Mouse (Mus musculus): ENCODE results near the gene Rln3. TPM values are rescaled to one million over a fixed set of nuclear protein-coding genes. Genes with fewer than 3 reads are reported as not detected.
A peak's percentile ranks its signal among the peaks of the same experiment; 100 is the strongest.

Gene Rln3
- polyA plus RNA-seq, 1 experiment from 2014 or later, result 1.0 TPM

GRCm38 (mm10) chr8:84065037-84065436 lies 20.2 kb upstream of the Rln3 start, which contains the start of gene Gm10643:
Gene Gm10643 (minus strand): TSS chr8:84065137.
- WGBS, result 100% methylated on average over 1 of the region's 1 CpGs
- peak within 1 kb of the TSS; percentile 84 for H3K4me2 ChIP-seq

GRCm38 (mm10) chr8:84063861-84064610 lies 19.2 kb upstream of the Rln3 start:
- no peaks in the 10 kb centered on the region for H3K27me3 ChIP-seq (replicated peaks)
- no peak overlapping the region for H3K4me3 ChIP-seq (replicated peaks)
- no peak for ATAC-seq (ENCODE audit: low FRiP score)
- H3K4me1 ChIP-seq, result peaks cover 25% of the 10 kb centered on the region
- WGBS, result 73% methylated on average over 8 of the region's 8 CpGs
- no peak overlapping the region for H3K9ac ChIP-seq (replicated peaks)
- H3K36me3 ChIP-seq, result no peaks in the 10 kb centered on the region
- H3K27ac ChIP-seq (replicated peaks), result no peak overlapping the region
- no peak overlapping the region for H3K4me2 ChIP-seq
- H3K9me3 ChIP-seq (replicated peaks), result no peaks in the 10 kb centered on the region

More at GRCm38 (mm10) chr8:84065037-84065436, 20.2 kb upstream of the Rln3 start, which contains the start of gene Gm10643:
- no peaks in the 10 kb centered on the region for H3K36me3 ChIP-seq
- H3K9me3 ChIP-seq (replicated peaks), result no peaks in the 10 kb centered on the region
- H3K4me3 ChIP-seq (replicated peaks), result peak within 1 kb of the TSS; percentile 98
- peak within 1 kb of the TSS; percentile 86 for H3K27ac ChIP-seq (replicated peaks)
- H3K27me3 ChIP-seq (replicated peaks), result no peaks in the 10 kb centered on the region
- peak within 1 kb of the TSS; percentile 60 for H3K9ac ChIP-seq (replicated peaks)
- H3K4me1 ChIP-seq, result peaks cover 35% of the 10 kb centered on the region
- no peak for ATAC-seq (ENCODE audit: low FRiP score)

GRCm38 (mm10) chr8:84060245-84060644 lies 15.4 kb upstream of the Rln3 start:
- ATAC-seq (ENCODE audit: low FRiP score), result no peak
- no peaks in the 10 kb centered on the region for H3K36me3 ChIP-seq
- no peaks in the 10 kb centered on the region for H3K9me3 ChIP-seq (replicated peaks)
- no peaks in the 10 kb centered on the region for H3K4me1 ChIP-seq
- no peak overlapping the region for H3K4me3 ChIP-seq (replicated peaks)
- no peaks in the 10 kb centered on the region for H3K27me3 ChIP-seq (replicated peaks)
- H3K27ac ChIP-seq (replicated peaks), result no peak overlapping the region
- 92% methylated on average over 2 of the region's 2 CpGs for WGBS
- no peak overlapping the region for H3K9ac ChIP-seq (replicated peaks)
- H3K4me2 ChIP-seq, result no peak overlapping the region

DNA sequence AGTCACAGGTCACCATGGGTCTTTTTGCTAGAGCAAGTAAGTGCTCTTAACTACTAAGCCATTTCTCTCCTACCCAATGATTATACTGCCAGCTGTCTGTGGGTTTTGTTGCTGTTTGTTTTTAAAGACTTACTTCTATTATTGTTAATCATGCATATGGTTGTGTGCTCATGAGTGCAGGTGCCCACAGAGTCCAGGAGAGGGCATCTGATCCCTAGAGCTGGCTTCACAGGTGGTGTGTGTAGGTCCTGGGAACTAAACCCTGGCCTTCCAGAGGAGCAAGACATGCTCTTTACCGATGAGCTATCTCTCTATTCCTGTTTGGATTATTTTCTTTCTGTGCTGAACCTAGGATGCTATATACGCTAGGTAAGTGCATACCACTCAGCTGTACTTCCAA lies 14.4 kb upstream of the Rln3 start:
- Histone ChIP-seq H3K4me1 (no peaks in the 10 kb centered on the region), H3K27me3 (replicated peaks) (no peaks in the 10 kb centered on the region), H3K9me3 (replicated peaks) (no peaks in the 10 kb centered on the region), H3K4me3 (replicated peaks) (no peak overlapping the region), H3K36me3 (no peaks in the 10 kb centered on the region), H3K4me2 (no peak overlapping the region), H3K9ac (replicated peaks) (no peak overlapping the region), H3K27ac (replicated peaks) (no peak overlapping the region)
- no peak for ATAC-seq (ENCODE audit: low FRiP score)
- 92% methylated on average over 2 of the region's 2 CpGs for WGBS

GRCm38 (mm10) chr8:84057827-84058226 lies 13.0 kb upstream of the Rln3 start:
- H3K4me3 ChIP-seq (replicated peaks), result no peak overlapping the region
- ATAC-seq (ENCODE audit: low FRiP score), result no peak
- H3K9ac ChIP-seq (replicated peaks), result no peak overlapping the region
- no peaks in the 10 kb centered on the region for H3K36me3 ChIP-seq
- H3K27ac ChIP-seq (replicated peaks), result no peak overlapping the region
- H3K4me2 ChIP-seq, result no peak overlapping the region
- no peaks in the 10 kb centered on the region for H3K27me3 ChIP-seq (replicated peaks)
- H3K9me3 ChIP-seq (replicated peaks), result no peaks in the 10 kb centered on the region
- WGBS, result 96% methylated on average over 1 of the region's 1 CpGs
- no peaks in the 10 kb centered on the region for H3K4me1 ChIP-seq

DNA sequence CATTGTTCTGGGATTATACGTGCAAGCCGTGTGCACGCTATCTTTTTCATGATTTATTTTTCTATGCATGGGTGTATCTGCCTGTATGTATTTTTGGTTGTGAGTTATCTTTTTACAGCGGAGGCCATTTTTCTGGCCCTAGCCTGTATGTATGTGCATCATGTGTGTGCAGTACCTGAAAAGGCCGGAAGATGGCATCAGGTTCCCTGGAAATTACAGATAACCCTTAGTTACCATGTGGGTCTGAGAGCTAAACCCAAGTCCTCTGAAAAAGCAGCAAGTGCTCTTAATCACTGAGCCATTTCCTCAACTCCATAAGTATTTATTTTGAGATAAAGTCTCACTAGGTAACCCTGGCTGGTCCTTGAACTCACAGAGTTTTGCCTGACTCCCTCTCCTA lies 8.4 kb upstream of the Rln3 start:
- Histone ChIP-seq H3K36me3 (no peaks in the 10 kb centered on the region), H3K27ac (replicated peaks) (no peak overlapping the region), H3K9ac (replicated peaks) (no peak overlapping the region), H3K27me3 (replicated peaks) (no peaks in the 10 kb centered on the region), H3K4me3 (replicated peaks) (no peak overlapping the region), H3K4me2 (no peak overlapping the region), H3K9me3 (replicated peaks) (no peaks in the 10 kb centered on the region), H3K4me1 (no peaks in the 10 kb centered on the region)
- 92% methylated on average over 5 of the region's 5 CpGs for WGBS
- no peak for ATAC-seq (ENCODE audit: low FRiP score)

GRCm38 (mm10) chr8:84052746-84053145 lies 7.9 kb upstream of the Rln3 start:
- Histone ChIP-seq H3K9ac (replicated peaks) (no peak overlapping the region), H3K9me3 (replicated peaks) (no peaks in the 10 kb centered on the region), H3K4me3 (replicated peaks) (no peak overlapping the region), H3K4me1 (no peaks in the 10 kb centered on the region), H3K4me2 (no peak overlapping the region), H3K27me3 (replicated peaks) (no peaks in the 10 kb centered on the region), H3K27ac (replicated peaks) (no peak overlapping the region), H3K36me3 (no peaks in the 10 kb centered on the region)
- ATAC-seq (ENCODE audit: low FRiP score), result no peak
- WGBS, result 77% methylated on average over 3 of the region's 3 CpGs

GRCm38 (mm10) chr8:84048171-84048570 lies 3.4 kb upstream of the Rln3 start:
- H3K9me3 ChIP-seq (replicated peaks), result no peaks in the 10 kb centered on the region
- no peak overlapping the region for H3K4me3 ChIP-seq (replicated peaks)
- H3K27ac ChIP-seq (replicated peaks), result no peak overlapping the region
- WGBS, result 80% methylated on average over 5 of the region's 5 CpGs
- ATAC-seq (ENCODE audit: low FRiP score), result no peak
- H3K4me2 ChIP-seq, result no peak overlapping the region
- H3K4me1 ChIP-seq, result peaks cover 8% of the 10 kb centered on the region; the same call in 1 of the 2 replicates
- no peak overlapping the region for H3K9ac ChIP-seq (replicated peaks)
- no peaks in the 10 kb centered on the region for H3K36me3 ChIP-seq
- peaks cover 27% of the 10 kb centered on the region for H3K27me3 ChIP-seq (replicated peaks)

- H3K27me3 ChIP-seq (replicated peaks), result peaks cover 43% of the 10 kb centered on the region
- peaks cover 20% of the 10 kb centered on the region for H3K4me1 ChIP-seq
- no peak overlapping the region for H3K4me3 ChIP-seq (replicated peaks)
- H3K36me3 ChIP-seq, result no peaks in the 10 kb centered on the region
- no peak overlapping the region for H3K4me2 ChIP-seq
- no peak overlapping the region for H3K27ac ChIP-seq (replicated peaks)
- no peaks in the 10 kb centered on the region for H3K9me3 ChIP-seq (replicated peaks)
- ATAC-seq (ENCODE audit: low FRiP score), result no peak
- H3K9ac ChIP-seq (replicated peaks), result no peak overlapping the region
- WGBS, result 76% methylated on average over 3 of the region's 3 CpGs
Observed at GRCm38 (mm10) chr8:84046505-84046904, 1.7 kb upstream of the Rln3 start.

DNA sequence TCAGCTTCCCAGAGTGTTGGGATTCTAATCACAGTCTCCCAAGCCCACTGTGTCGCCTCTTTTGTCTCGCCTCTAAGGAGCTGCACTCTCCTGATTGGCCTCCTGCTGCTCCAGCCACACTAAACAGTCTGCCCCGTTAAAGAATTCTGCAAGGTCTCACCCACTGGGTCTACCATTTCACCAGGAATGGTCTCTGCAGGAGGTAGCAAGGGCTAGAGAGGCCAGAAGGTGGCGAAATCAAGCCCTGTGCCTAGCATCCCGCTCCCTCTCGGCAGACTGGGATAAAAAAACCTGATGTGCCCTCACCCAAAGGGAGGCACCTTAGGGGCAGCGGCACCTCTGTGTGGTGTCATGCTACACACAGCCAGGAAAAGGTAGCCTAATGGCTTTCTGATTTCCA lies 697 bp downstream of the Rln3 start:
- WGBS, result 1% methylated on average over 7 of the region's 7 CpGs
- Histone ChIP-seq H3K36me3 (no peaks in the 10 kb centered on the region), H3K27ac (replicated peaks) (no peak overlapping the region), H3K4me2 (no peak overlapping the region), H3K27me3 (replicated peaks) (peaks cover 57% of the 10 kb centered on the region), H3K4me1 (peaks cover 20% of the 10 kb centered on the region), H3K9me3 (replicated peaks) (no peaks in the 10 kb centered on the region), H3K4me3 (replicated peaks) (no peak overlapping the region), H3K9ac (replicated peaks) (no peak overlapping the region)
- no peak for ATAC-seq (ENCODE audit: low FRiP score)

GRCm38 (mm10) chr8:84042948-84043342 lies 1.9 kb downstream of the Rln3 start:
- ATAC-seq (ENCODE audit: low FRiP score), result no peak
- Histone ChIP-seq H3K9me3 (replicated peaks) (no peaks in the 10 kb centered on the region), H3K36me3 (no peaks in the 10 kb centered on the region), H3K9ac (replicated peaks) (no peak overlapping the region), H3K4me1 (peaks cover 20% of the 10 kb centered on the region), H3K4me3 (replicated peaks) (no peak overlapping the region), H3K27ac (replicated peaks) (no peak overlapping the region), H3K27me3 (replicated peaks) (peaks cover 59% of the 10 kb centered on the region), H3K4me2 (peak overlapping the region; percentile 66)
- 44% methylated on average over 12 of the region's 12 CpGs for WGBS

DNA sequence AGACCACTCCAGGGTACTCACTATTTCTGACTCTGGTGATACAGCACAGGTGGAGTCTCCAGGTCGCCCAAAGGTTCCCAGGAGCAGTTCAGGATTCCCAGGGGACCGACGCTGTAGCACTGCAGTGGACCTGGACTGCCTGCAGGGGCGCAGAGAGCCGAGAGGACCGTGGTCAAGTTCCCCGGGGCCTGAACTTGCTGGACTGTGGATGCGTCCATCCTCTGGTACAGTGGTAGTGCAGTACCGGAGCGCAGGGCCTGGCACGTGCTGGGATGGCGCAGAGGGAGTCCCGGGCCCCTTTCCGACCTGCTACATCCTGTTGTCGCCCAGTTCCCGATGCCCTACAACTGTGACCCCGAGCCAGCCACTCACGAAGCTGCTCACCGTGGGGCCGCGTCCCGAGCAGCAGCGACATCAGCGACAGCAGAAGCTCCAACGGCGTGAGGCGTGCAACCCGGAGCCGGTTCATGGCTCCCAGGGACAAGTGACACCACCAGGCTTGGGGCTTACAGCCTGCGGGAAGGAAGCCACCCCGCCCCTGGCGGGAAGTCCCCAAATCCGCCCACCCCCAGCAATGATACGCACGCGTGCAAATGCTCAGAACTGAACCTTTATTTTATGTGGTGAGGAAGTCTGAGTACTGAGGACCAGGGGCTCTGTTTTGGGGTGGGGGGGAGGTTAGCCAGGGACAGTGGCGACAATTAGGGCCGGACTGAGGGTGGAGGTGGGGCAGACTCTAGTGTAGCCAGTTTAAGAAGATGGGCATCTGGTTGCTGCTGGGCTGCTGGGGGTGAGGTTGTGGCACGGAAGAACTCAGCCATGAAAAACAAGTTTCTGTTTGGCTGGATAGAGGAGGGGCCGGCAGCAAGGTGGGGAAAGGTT lies 2.5 kb downstream of the Rln3 start, which contains the start of gene Il27ra:
Il27ra (minus strand) TSS at position 524 of the 882 bp plus-strand sequence.
- no peaks in the 10 kb centered on the region for H3K9me3 ChIP-seq (replicated peaks)
- peak within 1 kb of the TSS; percentile 31; the same call in 1 of the 2 replicates for H3K9ac ChIP-seq (replicated peaks)
- H3K36me3 ChIP-seq, result no peaks in the 10 kb centered on the region
- peak within 1 kb of the TSS; percentile 66 for H3K4me2 ChIP-seq
- 4% methylated on average over 40 of the region's 40 CpGs for WGBS
- peak within 1 kb of the TSS; percentile 31 for H3K4me3 ChIP-seq (replicated peaks)
- no peak within 1 kb of the TSS for H3K27ac ChIP-seq (replicated peaks)
- peaks cover 20% of the 10 kb centered on the region for H3K4me1 ChIP-seq
- H3K27me3 ChIP-seq (replicated peaks), result peaks cover 62% of the 10 kb centered on the region
- ATAC-seq (ENCODE audit: low FRiP score), result peak; percentile 64
